Mouse (Mus musculus): ENCODE data around the gene Slc27a3. TPM values are rescaled to one million over a fixed set of nuclear protein-coding genes. Genes with fewer than 3 reads are reported as not detected.

Slc27a3 gene
- polyA plus RNA-seq, 2 experiments, result 1.0 to 2.1 TPM

- Histone ChIP-seq H3K27me3 (ENCODE audit: control insufficient read depth, insufficient read depth, low read length) (no peaks in the 10 kb centered on the region), H3K4me2 (ENCODE audit: low read depth) (no peak overlapping the region), H3K4me3 (ENCODE audit: insufficient read depth in 1 of 2, low read depth in 2 of 2, low read length in 2 of 2) (no peak overlapping the region), H3K9ac (replicated peaks) (no peak overlapping the region), H3K27ac (no peak overlapping the region), H3K4me1 (replicated peaks; ENCODE audit: control insufficient read depth in 2 of 2, insufficient read depth in 2 of 2, low read length in 1 of 2) (peaks cover 26 to 38% of the 10 kb centered on the region in 2 experiments), H3K36me3 (replicated peaks; ENCODE audit: control insufficient read depth, insufficient read depth, low read depth) (peaks cover 8% of the 10 kb centered on the region), H3K9me3 (ENCODE audit: control insufficient read depth, low read length) (no peaks in the 10 kb centered on the region)
- 47% methylated on average over 2 of the region's 2 CpGs for WGBS (ENCODE audit: insufficient replicate concordance)
- ATAC-seq (ENCODE audit: insufficient read depth) (peak; percentile 60; the same call in 1 of the 2 replicates), DNase-seq (ENCODE audit: low read depth in 3 of 3, low spot score in 3 of 3) (no peak)
- TF ChIP-seq CTCF (IDR thresholded peaks at IDR 0.05; ENCODE audit: low read depth) (no peak), EP300 (IDR thresholded peaks at IDR 0.05; ENCODE audit: low read depth) (no peak)
These were observed 35.8 kb upstream of the Slc27a3 start for GRCm38 (mm10) chr3:90425499-90425898.

- ATAC-seq (ENCODE audit: insufficient read depth) (no peak), DNase-seq (ENCODE audit: low read depth in 3 of 3, low spot score in 3 of 3) (no peak)
- H3K27me3 ChIP-seq (ENCODE audit: control insufficient read depth, insufficient read depth, low read length), result no peaks in the 10 kb centered on the region
- no peak for TF ChIP-seq CTCF (IDR thresholded peaks at IDR 0.05; ENCODE audit: low read depth)
- TF ChIP-seq EP300 (IDR thresholded peaks at IDR 0.05; ENCODE audit: low read depth), result no peak
- no peak overlapping the region for H3K27ac ChIP-seq
- no peak overlapping the region for H3K4me3 ChIP-seq (ENCODE audit: insufficient read depth in 1 of 2, low read depth in 2 of 2, low read length in 2 of 2)
- no peak overlapping the region for H3K4me2 ChIP-seq (ENCODE audit: low read depth)
- no peaks in the 10 kb centered on the region for H3K9me3 ChIP-seq (ENCODE audit: control insufficient read depth, low read length)
- no peak overlapping the region for H3K9ac ChIP-seq (replicated peaks)
- peaks cover 14 to 22% of the 10 kb centered on the region in 2 experiments for H3K4me1 ChIP-seq (replicated peaks; ENCODE audit: control insufficient read depth in 2 of 2, insufficient read depth in 2 of 2, low read length in 1 of 2)
- H3K36me3 ChIP-seq (replicated peaks; ENCODE audit: control insufficient read depth, insufficient read depth, low read depth), result peaks cover 12% of the 10 kb centered on the region
These were observed 33.8 kb upstream of the Slc27a3 start for GRCm38 (mm10) chr3:90423549-90423948.

GRCm38 (mm10) chr3:90420696-90421095 lies 31.0 kb upstream of the Slc27a3 start:
- H3K4me1 ChIP-seq (replicated peaks; ENCODE audit: control insufficient read depth in 2 of 2, insufficient read depth in 2 of 2, low read length in 1 of 2), result peaks cover 5 to 9% of the 10 kb centered on the region in 2 experiments
- H3K27ac ChIP-seq, result no peak overlapping the region
- H3K36me3 ChIP-seq (replicated peaks; ENCODE audit: control insufficient read depth, insufficient read depth, low read depth), result peaks cover 14% of the 10 kb centered on the region
- H3K4me2 ChIP-seq (ENCODE audit: low read depth), result no peak overlapping the region
- TF ChIP-seq EP300 (IDR thresholded peaks at IDR 0.05; ENCODE audit: low read depth), result no peak
- no peak for TF ChIP-seq CTCF (IDR thresholded peaks at IDR 0.05; ENCODE audit: low read depth)
- no peak overlapping the region for H3K9ac ChIP-seq (replicated peaks)
- no peak for ATAC-seq (ENCODE audit: insufficient read depth)
- H3K9me3 ChIP-seq (ENCODE audit: control insufficient read depth, low read length), result no peaks in the 10 kb centered on the region
- no peaks in the 10 kb centered on the region for H3K27me3 ChIP-seq (ENCODE audit: control insufficient read depth, insufficient read depth, low read length)
- DNase-seq (ENCODE audit: low read depth in 3 of 3, low spot score in 3 of 3), result no peak
- WGBS (ENCODE audit: insufficient replicate concordance), result 80% methylated on average over 6 of the region's 6 CpGs
- no peak overlapping the region for H3K4me3 ChIP-seq (ENCODE audit: insufficient read depth in 1 of 2, low read depth in 2 of 2, low read length in 2 of 2)

DNA sequence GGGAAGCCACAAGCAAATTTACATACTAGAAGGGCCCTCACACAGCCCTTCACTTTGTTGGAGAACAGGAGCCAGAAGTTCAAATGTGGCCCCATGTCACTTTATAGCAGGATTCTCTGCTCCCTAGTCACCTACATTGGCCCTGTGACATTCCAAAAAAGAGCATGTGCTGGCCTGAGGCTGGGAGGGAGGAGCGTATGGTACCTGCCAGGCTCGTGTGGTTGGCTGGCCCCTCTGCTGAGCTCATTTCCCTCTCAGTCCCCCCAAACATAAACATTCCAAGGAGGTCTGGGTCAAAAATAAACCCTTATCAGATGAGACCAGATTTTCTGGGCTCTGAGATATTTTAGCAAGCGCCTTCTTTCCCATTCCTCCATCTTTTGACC lies 23.3 kb upstream of the Slc27a3 start:
- H3K4me1 ChIP-seq (replicated peaks; ENCODE audit: control insufficient read depth in 2 of 2, insufficient read depth in 2 of 2, low read length in 1 of 2), result no peaks in the 10 kb centered on the region
- WGBS (ENCODE audit: insufficient replicate concordance), result 67% methylated on average over 3 of the region's 3 CpGs
- peaks cover 25% of the 10 kb centered on the region for H3K36me3 ChIP-seq (replicated peaks; ENCODE audit: control insufficient read depth, insufficient read depth, low read depth)
- no peak overlapping the region for H3K4me2 ChIP-seq (ENCODE audit: low read depth)
- H3K9me3 ChIP-seq (ENCODE audit: control insufficient read depth, low read length), result no peaks in the 10 kb centered on the region
- H3K27me3 ChIP-seq (ENCODE audit: control insufficient read depth, insufficient read depth, low read length), result no peaks in the 10 kb centered on the region
- no peak overlapping the region for H3K27ac ChIP-seq
- ATAC-seq (ENCODE audit: insufficient read depth) (no peak), DNase-seq (ENCODE audit: low read depth in 3 of 3, low spot score in 3 of 3) (no peak)
- no peak overlapping the region for H3K9ac ChIP-seq (replicated peaks)
- H3K4me3 ChIP-seq (ENCODE audit: insufficient read depth in 1 of 2, low read depth in 2 of 2, low read length in 2 of 2), result no peak overlapping the region
- TF ChIP-seq EP300 (IDR thresholded peaks at IDR 0.05; ENCODE audit: low read depth) (no peak), CTCF (IDR thresholded peaks at IDR 0.05; ENCODE audit: low read depth) (no peak)

DNA sequence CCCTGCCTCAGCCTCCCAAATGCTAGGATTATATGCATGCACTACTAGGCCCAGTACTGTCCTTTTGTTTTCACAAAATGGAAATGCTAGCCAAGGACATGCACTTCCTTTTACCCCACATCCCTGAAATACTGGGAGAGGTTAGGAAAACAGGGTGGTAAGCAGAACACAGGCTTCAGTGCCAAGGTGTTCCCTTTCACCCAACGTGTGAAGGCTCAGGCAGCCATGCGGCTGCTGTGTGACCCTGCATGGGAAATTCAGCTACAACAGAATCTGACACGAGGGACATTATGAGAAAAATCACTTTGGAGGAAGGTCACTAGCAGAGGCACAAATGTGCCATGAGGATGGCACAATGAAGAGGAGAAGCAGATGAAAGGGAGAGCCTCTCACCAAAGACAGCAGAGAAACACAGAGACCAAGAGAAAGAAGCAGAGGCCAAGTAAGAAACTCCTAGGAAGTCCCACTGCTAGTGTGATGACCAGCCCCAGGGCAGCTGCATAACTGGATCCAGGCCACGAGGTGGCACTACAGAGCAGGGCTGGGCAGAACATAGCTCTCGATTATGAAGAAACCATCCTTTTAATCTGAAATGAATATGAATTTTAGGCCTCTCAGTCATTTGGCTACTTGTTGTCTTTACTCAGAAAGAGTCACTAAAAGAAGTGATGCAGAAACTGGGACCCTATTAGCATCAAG lies 22.7 kb upstream of the Slc27a3 start:
- WGBS (ENCODE audit: insufficient replicate concordance), result 36% methylated on average over 5 of the region's 5 CpGs
- Histone ChIP-seq H3K36me3 (replicated peaks; ENCODE audit: control insufficient read depth, insufficient read depth, low read depth) (peaks cover 30% of the 10 kb centered on the region), H3K27me3 (ENCODE audit: control insufficient read depth, insufficient read depth, low read length) (no peaks in the 10 kb centered on the region)

More for the DNA sequence above, 22.7 kb upstream of the Slc27a3 start:
- TF ChIP-seq EP300 (IDR thresholded peaks at IDR 0.05; ENCODE audit: low read depth) (no peak), CTCF (IDR thresholded peaks at IDR 0.05; ENCODE audit: low read depth) (peak; percentile 95)
- Histone ChIP-seq H3K9ac (replicated peaks) (no peak overlapping the region), H3K9me3 (ENCODE audit: control insufficient read depth, low read length) (no peaks in the 10 kb centered on the region), H3K4me2 (ENCODE audit: low read depth) (no peak overlapping the region), H3K27ac (no peak overlapping the region), H3K4me3 (ENCODE audit: insufficient read depth in 1 of 2, low read depth in 2 of 2, low read length in 2 of 2) (no peak overlapping the region), H3K4me1 (replicated peaks; ENCODE audit: control insufficient read depth in 2 of 2, insufficient read depth in 2 of 2, low read length in 1 of 2) (no peaks in the 10 kb centered on the region)
- peak in 2 of 3 experiments; percentile 34 to 37 for DNase-seq (ENCODE audit: low read depth in 3 of 3, low spot score in 3 of 3)
- no peak for ATAC-seq (ENCODE audit: insufficient read depth)
